Mouse (Mus musculus) cerebellum, adult 2 months (tissue): ENCODE measurements around the gene Washc1.

Source experiments
- CTCF ChIP-seq: fragments of 200-500 bp; IDR thresholded peaks from 2 replicates; pipeline ENCODE4 v1.5.1; 2011; ENCODE audit warnings: low read depth, mild to moderate bottlenecking, control low read depth, low read length, moderate library complexity, borderline replicate concordance; ENCODE audit not compliant: insufficient read depth
- POLR2A ChIP-seq: fragments of 200-500 bp; IDR thresholded peaks from 2 replicates; pipeline ENCODE4 v1.6.1; 2011; ENCODE audit warnings: low read length, control low read depth, borderline replicate concordance; ENCODE audit not compliant: insufficient read depth

DNA sequence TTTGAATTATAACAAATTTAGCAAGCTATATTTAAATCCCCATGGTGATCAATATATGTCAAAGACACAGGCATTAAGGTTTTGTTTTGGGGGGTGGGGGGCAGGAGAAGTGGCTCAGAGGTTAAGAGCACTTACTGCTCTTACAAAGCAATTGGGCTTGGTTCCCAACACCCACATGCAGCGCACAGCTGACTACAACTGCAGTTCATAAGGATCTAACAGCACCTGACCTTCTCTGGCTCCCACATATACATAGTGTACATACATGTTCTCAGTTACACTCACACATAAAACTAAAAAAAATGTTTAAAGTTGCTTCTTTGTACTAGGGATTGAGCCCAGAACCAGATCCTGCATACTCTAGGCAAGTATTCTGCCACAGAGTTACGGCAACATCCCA, 20.0 kb upstream of the Washc1 start:
- TF ChIP-seq POLR2A = no peak
- TF ChIP-seq CTCF = no peak
